Mouse (Mus musculus) midbrain, embryonic 13.5 days (tissue): ENCODE measurements around the gene Cpeb1. TPM values are rescaled to one million over a fixed set of nuclear protein-coding genes. Genes with fewer than 3 reads are reported as not detected.

Source experiments
- ATAC-seq: fragments of 200-750 bp; cut with Nextera tagmentation; 2 replicates; pipeline ENCODE4 v1.8.0; 2017; ENCODE audit warnings: mild to moderate bottlenecking, moderate TSS enrichment, moderate library complexity
- H3K27ac ChIP-seq: fragments of 300-500 bp; sonication (generic); 2 replicates; pipeline ENCODE4 v1.5.1; 2015; ENCODE audit warnings: inconsistent platforms, mild to moderate bottlenecking, moderate library complexity
- H3K27me3 ChIP-seq: fragments of 300-500 bp; sonication (generic); 2 replicates; pipeline ENCODE4 v1.6.1; 2015; ENCODE audit warnings: mild to moderate bottlenecking, inconsistent platforms
- H3K36me3 ChIP-seq: fragments of 300-500 bp; sonication (generic); 2 replicates; pipeline ENCODE4 v1.6.1; 2015; ENCODE audit warnings: mild to moderate bottlenecking, inconsistent platforms
- H3K4me1 ChIP-seq: fragments of 300-500 bp; sonication (generic); replicated peaks from 2 replicates; pipeline ENCODE4 v1.6.1; 2015; ENCODE audit warnings: inconsistent platforms
- H3K4me2 ChIP-seq: fragments of 300-500 bp; sonication (generic); replicated peaks from 2 replicates; pipeline ENCODE4 v1.6.1; 2015; ENCODE audit warnings: moderate library complexity, mild to moderate bottlenecking, inconsistent platforms
- H3K4me3 ChIP-seq: fragments of 300-500 bp; sonication (generic); replicated peaks from 2 replicates; pipeline ENCODE4 v1.5.1; 2015; ENCODE audit warnings: mild to moderate bottlenecking, inconsistent platforms
- H3K9ac ChIP-seq: fragments of 300-500 bp; sonication (generic); replicated peaks from 2 replicates; pipeline ENCODE4 v1.6.1; 2015; ENCODE audit warnings: mild to moderate bottlenecking, inconsistent platforms
- H3K9me3 ChIP-seq: fragments of 300-500 bp; sonication (generic); 2 replicates; pipeline ENCODE4 v1.6.1; 2016; ENCODE audit warnings: mild to moderate bottlenecking, inconsistent platforms
- WGBS: fragments of 180-500 bp; shearing (Covaris S2); methylation state at CpG from one replicate; pipeline ENCODE4 v1.1.7; 2015; 5-methylcytosine and 5-hydroxymethylcytosine counted together
- polyA plus RNA-seq: library from polyadenylated mRNA; unstranded; fragments of >200 nt; fragmentation: Nextera tagmentation; extraction: Ambion mirVana; gene quantifications from 2 replicates; pipeline ENCODE4 v1.2.1, GENCODE M21; 2015

The Cpeb1 gene
- polyA plus RNA-seq, 1 experiment from 2014 or later: 3.2 TPM

DNA sequence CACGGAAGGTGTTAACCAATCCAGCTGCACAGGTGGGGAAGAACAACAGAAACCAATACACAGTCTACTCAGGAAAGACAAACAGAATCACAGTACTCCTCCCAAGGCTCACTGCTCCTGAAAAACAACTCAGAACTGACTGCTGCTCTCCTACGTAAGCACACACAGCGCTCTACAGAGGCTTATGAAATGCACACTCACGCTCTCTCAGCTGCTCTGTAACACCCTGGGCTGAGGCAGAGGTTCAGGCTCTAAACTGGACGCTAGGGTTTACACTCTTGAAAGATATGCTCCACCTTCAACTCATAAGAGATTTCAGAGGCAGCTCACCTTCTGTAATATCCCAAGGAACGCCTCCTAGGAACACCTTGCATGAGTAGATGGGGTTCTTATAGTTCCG, 98.3 kb downstream of the Cpeb1 start:
- 89% methylated on average over 7 of the region's 7 CpGs for WGBS
- no peak overlapping the region for H3K27ac ChIP-seq
- H3K27me3 ChIP-seq: no peaks in the 10 kb centered on the region
- ATAC-seq: no peak
- H3K36me3 ChIP-seq: no peaks in the 10 kb centered on the region
- H3K9ac ChIP-seq: no peak overlapping the region
- no peak overlapping the region for H3K4me3 ChIP-seq
- H3K9me3 ChIP-seq: no peaks in the 10 kb centered on the region
- H3K4me2 ChIP-seq: no peak overlapping the region
- H3K4me1 ChIP-seq: no peaks in the 10 kb centered on the region

DNA sequence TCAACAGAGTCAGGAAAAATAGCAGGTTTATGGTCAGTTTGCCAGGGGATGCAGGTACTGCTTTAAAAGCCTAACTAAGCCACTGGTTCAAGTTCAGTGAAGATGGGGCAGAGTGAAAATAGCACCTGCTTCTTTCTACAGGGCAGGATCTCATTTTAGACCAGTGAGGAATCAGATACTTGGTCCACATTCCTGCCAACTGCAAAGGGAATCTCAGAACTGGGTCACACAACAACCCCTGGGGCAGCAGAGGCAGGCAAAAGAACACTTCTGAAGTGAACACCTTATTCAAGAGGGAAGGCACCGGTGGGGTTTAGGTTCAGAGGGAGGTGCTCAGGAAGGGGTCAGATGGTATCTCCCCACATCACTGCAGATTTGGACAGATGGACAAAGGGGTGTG, 98.9 kb downstream of the Cpeb1 start:
- Histone ChIP-seq H3K4me2 (no peak overlapping the region), H3K4me3 (no peak overlapping the region), H3K9me3 (no peaks in the 10 kb centered on the region), H3K27ac (no peak overlapping the region), H3K36me3 (no peaks in the 10 kb centered on the region), H3K4me1 (no peaks in the 10 kb centered on the region), H3K27me3 (no peaks in the 10 kb centered on the region), H3K9ac (no peak overlapping the region)
- ATAC-seq: no peak
- 97% methylated on average over 1 of the region's 1 CpGs for WGBS

DNA sequence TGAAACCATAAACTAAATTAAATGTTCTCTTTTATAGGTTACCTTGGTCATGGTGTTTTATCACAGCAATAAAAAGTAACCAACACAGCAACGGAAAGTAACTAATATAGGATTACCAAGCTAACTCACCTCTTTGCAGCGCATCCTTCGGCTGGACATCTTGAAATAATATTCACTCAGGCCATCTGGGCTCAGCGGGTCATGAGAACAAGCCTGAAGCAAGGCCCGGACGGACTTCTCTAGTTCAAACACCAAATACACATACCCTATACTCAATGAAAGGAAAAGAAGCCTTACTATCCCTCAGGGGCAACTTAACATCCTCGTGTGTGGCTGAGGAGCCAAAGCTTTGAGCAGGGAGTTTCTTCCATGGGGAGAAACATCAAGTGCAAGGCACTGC, 99.5 kb downstream of the Cpeb1 start:
- H3K4me2 ChIP-seq: no peak overlapping the region
- no peaks in the 10 kb centered on the region for H3K36me3 ChIP-seq
- no peaks in the 10 kb centered on the region for H3K9me3 ChIP-seq
- H3K4me3 ChIP-seq: no peak overlapping the region
- H3K27me3 ChIP-seq: no peaks in the 10 kb centered on the region
- no peak overlapping the region for H3K27ac ChIP-seq
- H3K9ac ChIP-seq: no peak overlapping the region
- 87% methylated on average over 7 of the region's 7 CpGs for WGBS
- H3K4me1 ChIP-seq: no peaks in the 10 kb centered on the region
- no peak for ATAC-seq

DNA sequence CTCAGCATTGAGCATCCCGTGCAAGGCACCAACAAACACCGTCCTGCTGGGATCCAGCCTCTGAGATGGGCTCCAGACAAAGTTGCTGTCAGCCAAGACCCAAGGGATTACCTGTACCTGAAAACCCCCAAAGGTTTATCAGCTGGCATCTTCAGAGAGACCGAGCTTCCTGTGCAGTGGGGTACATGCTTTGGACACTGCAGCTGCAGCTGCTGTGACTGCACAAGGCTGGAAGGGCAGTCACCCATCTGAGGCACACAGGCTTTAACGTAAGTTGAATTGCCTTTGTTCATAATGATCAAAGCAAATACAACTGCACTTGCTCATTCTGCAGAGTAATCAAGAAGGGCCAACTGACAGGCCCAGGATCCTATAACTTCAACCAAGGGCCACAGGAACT, 103.4 kb downstream of the Cpeb1 start:
- H3K4me2 ChIP-seq: no peak overlapping the region
- 0 out of 2 replicates have a peak, but pooled peaks cover under 1% of the 10 kb centered on the region for H3K27me3 ChIP-seq
- H3K4me3 ChIP-seq: no peak overlapping the region
- no peak overlapping the region for H3K9ac ChIP-seq
- H3K9me3 ChIP-seq: no peaks in the 10 kb centered on the region
- no peaks in the 10 kb centered on the region for H3K4me1 ChIP-seq
- H3K36me3 ChIP-seq: no peaks in the 10 kb centered on the region
- no peak overlapping the region for H3K27ac ChIP-seq
- ATAC-seq: no peak
- 77% methylated on average over 4 of the region's 4 CpGs for WGBS

DNA sequence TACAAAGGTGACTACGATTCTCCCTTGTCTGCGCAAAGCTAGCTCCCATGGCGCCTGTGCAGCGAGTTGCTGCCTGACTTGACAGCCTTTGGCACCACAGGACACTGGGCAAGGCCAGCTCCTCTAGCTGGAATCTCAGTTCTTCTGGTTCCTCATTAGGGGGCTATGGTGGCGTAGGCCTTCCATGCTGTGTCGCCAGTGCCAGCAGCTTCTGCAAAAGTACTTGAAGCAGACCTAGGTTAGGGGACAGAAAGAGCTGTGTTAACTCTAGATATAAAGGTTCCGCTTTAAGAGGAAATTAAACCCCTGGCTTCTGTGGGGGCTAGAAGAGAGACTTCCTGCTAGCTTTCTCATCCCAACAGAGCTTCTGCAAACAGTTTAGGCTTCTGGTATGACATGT, 107.1 kb downstream of the Cpeb1 start:
- peaks cover 10% of the 10 kb centered on the region for H3K4me1 ChIP-seq
- no peaks in the 10 kb centered on the region for H3K9me3 ChIP-seq
- ATAC-seq: no peak
- WGBS: 60% methylated on average over 7 of the region's 7 CpGs
- peaks cover 3% of the 10 kb centered on the region for H3K36me3 ChIP-seq
- no peak overlapping the region for H3K4me3 ChIP-seq
- H3K27me3 ChIP-seq: peaks cover 5% of the 10 kb centered on the region; the same call in 1 of the 2 replicates
- H3K4me2 ChIP-seq: no peak overlapping the region
- H3K27ac ChIP-seq: no peak overlapping the region
- H3K9ac ChIP-seq: no peak overlapping the region

DNA sequence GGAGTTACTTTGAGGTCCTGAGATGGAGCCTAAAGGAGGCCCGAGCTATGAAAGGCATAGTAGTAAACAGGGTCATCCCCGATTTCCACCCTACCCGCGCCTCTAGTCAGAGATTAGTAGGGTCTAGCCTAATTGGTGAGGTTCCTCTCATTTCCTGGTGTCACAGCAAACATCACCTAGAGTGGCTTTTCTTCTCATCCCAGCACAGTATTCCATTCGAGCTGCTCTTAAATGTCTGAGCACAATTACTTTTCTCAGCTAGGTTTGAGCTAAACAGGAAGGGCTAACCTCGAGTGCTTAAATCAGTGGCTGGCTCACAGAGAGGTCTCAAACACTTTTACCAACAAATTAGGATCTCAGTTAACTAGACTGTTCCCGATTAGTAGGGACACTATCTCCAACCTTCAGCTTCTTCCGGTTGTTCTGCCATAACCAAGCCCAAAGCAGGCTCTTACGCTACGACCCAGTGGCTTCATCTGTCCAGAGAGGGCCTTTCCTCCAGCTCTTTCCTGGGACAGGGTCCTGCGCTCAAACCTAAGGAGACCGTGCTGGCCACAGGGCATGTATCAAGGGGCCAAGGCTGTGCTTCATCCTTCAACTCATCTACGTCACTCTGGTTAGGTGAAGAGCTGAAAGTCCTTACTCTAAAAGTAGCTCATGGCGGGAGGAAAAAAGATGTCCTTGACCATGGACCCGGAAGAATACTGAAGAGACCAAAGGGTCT, 109.7 kb downstream of the Cpeb1 start:
- peaks cover 28% of the 10 kb centered on the region for H3K4me1 ChIP-seq

DNA sequence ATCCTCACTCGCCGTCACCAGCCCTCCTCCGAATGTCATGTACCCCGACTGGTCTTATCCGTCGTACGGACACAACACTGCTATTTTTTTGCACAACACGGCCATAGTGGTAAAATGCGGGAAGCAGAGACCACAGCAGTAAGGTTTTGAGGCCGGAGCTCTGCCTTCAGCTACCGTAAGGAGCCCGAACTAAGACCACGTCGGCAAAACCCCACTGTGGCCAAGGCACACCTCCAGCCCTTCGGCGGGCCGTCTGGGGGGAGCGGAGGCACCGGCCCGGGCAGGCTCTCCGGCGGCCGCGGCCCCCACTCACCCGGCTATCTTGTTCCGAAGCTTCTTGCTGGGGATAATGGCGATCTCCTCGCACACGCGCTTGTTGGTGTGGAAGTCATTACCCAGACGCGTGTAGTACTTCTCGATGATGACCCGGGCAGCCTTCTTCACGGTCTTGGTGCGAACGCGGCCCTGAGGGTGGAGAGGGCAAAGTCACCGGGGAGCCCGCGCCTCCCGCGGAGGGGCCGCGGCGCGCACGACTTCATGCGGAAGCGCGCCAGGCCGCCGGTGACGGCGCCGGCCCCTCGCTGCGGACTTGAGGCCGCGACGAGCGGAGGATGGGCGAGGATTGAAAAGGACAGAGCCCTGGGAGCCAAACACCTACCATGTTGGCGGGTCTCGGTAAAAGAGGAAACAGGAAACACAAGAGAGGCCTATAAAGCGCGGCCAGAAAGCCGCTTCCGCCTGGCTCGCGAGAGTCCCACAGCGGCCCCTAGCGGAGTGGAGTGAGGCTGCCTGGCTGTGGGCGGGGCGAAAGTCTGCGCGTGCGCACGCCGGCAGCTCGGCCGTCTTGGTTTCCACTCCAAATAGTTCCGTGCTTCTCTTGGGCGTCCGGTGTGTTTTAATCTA, 110.5 kb downstream of the Cpeb1 start, which contains the start of gene Rps17:
Gene Rps17 (minus strand): TSS at position 711 of the 903 bp plus-strand sequence.
- H3K4me2 ChIP-seq: peak within 1 kb of the TSS; percentile 95
- peaks cover 37% of the 10 kb centered on the region for H3K36me3 ChIP-seq
- H3K27me3 ChIP-seq: peaks cover 5% of the 10 kb centered on the region; the same call in 1 of the 2 replicates
- peak within 1 kb of the TSS; percentile 91 for H3K27ac ChIP-seq
- peak; percentile 93 for ATAC-seq
- peak within 1 kb of the TSS; percentile 94 for H3K4me3 ChIP-seq
- WGBS: under 1% methylated on average over 85 of the region's 85 CpGs
- peaks cover 28% of the 10 kb centered on the region for H3K4me1 ChIP-seq
- H3K9me3 ChIP-seq: no peaks in the 10 kb centered on the region
- H3K9ac ChIP-seq: peak within 1 kb of the TSS; percentile 99

More for the DNA sequence above, 109.7 kb downstream of the Cpeb1 start:
- 62% methylated on average over 15 of the region's 15 CpGs for WGBS
- peak; percentile 85; the same call in 1 of the 2 replicates for ATAC-seq
- Histone ChIP-seq H3K4me3 (peak overlapping the region; percentile 94), H3K27ac (no peak overlapping the region), H3K27me3 (peaks cover 5% of the 10 kb centered on the region; the same call in 1 of the 2 replicates), H3K4me2 (peak overlapping the region; percentile 54), H3K36me3 (peaks cover 29% of the 10 kb centered on the region), H3K9me3 (no peaks in the 10 kb centered on the region), H3K9ac (peak overlapping the region; percentile 62)

DNA sequence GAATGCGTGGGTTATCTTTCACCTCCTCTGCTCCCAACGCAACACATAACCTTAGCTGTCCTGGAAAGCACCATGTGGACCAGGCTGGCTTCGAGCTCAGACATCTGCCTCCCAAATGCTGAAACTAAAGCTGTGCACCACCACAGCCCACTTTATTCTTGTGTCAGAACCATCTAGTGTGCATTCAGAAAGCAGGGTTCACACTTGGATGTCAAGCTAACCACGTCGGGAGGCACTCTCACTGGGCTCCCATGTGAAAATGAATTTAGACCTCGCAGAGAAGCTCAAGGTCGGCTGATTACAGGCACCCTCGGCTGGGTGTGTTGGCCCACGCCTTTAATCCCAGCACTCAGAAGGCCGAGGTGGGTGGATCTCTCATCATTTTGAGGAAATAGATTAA, 111.4 kb downstream of the Cpeb1 start:
- 18% methylated on average over 10 of the region's 10 CpGs for WGBS

DNA sequence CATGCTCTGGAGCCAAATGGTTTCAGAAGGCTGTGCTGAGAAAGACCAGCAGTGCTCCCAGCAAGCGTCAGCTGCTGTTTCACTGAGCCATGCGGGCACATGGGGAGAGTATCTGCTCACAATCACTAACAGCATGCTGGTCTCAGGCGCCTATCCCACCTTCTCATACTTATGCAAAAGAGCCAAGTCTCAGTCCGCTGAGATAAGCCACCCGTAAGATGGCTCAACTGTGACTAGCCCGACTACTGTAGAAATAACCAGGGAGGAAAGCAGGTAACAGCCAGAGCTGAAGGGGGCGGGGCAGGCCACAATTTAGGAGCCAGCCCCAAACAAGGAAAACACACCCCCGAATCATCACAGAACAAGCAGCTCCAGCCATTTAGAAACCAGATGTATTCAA, 111.9 kb downstream of the Cpeb1 start:
- H3K36me3 ChIP-seq: peaks cover 51% of the 10 kb centered on the region
- no peak for ATAC-seq
- 45% methylated on average over 8 of the region's 8 CpGs for WGBS
- H3K9me3 ChIP-seq: no peaks in the 10 kb centered on the region
- H3K4me2 ChIP-seq: peak overlapping the region; percentile 95
- peaks cover 28% of the 10 kb centered on the region for H3K4me1 ChIP-seq
- H3K27me3 ChIP-seq: peaks cover 5% of the 10 kb centered on the region; the same call in 1 of the 2 replicates
- no peak overlapping the region for H3K27ac ChIP-seq
- peak overlapping the region; percentile 94 for H3K4me3 ChIP-seq
- H3K9ac ChIP-seq: peak overlapping the region; percentile 99

More for the DNA sequence above, 111.4 kb downstream of the Cpeb1 start:
- Histone ChIP-seq H3K4me1 (peaks cover 28% of the 10 kb centered on the region), H3K9ac (peak overlapping the region; percentile 99), H3K27ac (no peak overlapping the region), H3K4me3 (peak overlapping the region; percentile 94), H3K9me3 (no peaks in the 10 kb centered on the region), H3K36me3 (peaks cover 46% of the 10 kb centered on the region), H3K27me3 (peaks cover 5% of the 10 kb centered on the region; the same call in 1 of the 2 replicates), H3K4me2 (peak overlapping the region; percentile 95)
- ATAC-seq: no peak

DNA sequence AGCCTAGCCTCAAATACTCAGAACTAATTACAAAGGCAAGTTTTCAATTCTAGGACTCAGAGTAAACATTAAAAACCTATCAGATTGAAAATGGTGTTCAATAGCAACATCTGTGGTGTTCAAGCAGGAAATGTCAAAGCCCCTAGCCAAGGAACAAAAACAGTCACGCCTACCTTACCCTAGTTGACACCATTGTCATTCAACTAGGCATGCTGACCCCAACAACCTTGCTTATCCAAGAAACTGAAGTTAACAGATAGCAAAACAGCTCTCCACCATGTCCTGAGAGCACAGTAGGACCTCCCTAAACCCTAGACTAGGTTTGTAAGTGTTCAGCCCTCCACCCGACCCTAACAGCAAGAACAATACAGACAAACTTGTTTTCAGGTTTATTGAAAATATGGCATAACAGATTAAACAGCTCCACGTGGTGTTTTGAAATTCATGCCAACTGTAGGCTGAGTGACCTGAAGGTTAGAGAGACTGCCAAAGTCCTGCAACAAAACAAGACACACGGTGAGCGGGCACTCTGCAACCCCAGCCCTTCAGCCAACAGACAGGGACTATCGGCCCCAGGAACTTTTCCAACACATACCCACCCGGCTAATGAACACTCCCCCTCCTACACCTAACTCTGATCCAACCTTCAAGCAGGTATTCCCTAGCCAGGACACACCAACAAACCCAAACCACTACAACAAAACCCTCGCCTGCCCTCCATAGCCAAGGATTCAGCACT, 112.7 kb downstream of the Cpeb1 start:
- ATAC-seq: no peak
- peak overlapping the region; percentile 94 for H3K4me3 ChIP-seq
- H3K9me3 ChIP-seq: no peaks in the 10 kb centered on the region
- H3K9ac ChIP-seq: peak overlapping the region; percentile 99
- peaks cover 28% of the 10 kb centered on the region for H3K4me1 ChIP-seq
- H3K36me3 ChIP-seq: peaks cover 59% of the 10 kb centered on the region
- peak overlapping the region; percentile 95 for H3K4me2 ChIP-seq
- no peak overlapping the region for H3K27ac ChIP-seq
- WGBS: 72% methylated on average over 8 of the region's 8 CpGs
- H3K27me3 ChIP-seq: peaks cover 5% of the 10 kb centered on the region; the same call in 1 of the 2 replicates

DNA sequence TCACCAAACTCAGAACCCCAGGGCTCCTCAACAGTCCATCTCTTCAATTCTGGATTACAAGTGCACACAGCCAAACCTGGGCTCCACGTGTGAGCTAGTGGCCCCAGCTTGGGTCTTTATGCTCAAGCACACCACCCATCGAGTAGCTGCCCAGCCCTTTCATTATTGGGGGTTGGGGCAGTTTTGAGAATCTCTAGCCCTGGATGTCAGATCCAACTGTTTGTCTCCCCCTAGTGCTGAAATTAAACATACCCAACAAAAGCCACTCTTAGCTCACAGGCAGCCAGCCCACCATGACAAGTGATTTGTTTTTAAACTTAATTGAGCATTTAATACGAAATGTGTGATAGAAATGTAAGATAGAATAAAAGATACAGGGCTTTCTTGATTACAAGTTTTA, 113.7 kb downstream of the Cpeb1 start:
- Histone ChIP-seq H3K4me2 (no peak overlapping the region), H3K9me3 (no peaks in the 10 kb centered on the region), H3K27ac (no peak overlapping the region), H3K27me3 (peaks cover 2% of the 10 kb centered on the region; the same call in 1 of the 2 replicates), H3K9ac (no peak overlapping the region), H3K4me1 (peaks cover 28% of the 10 kb centered on the region), H3K36me3 (peaks cover 59% of the 10 kb centered on the region), H3K4me3 (no peak overlapping the region)
- WGBS: 50% methylated on average over 3 of the region's 3 CpGs
- no peak for ATAC-seq
